Mouse (Mus musculus): ENCODE data around the gene Polm. TPM values are rescaled to one million over a fixed set of nuclear protein-coding genes. Genes with fewer than 3 reads are reported as not detected.

Gene Polm
- polyA plus RNA-seq, 1 experiment from 2014 or later: 9.0 TPM

DNA sequence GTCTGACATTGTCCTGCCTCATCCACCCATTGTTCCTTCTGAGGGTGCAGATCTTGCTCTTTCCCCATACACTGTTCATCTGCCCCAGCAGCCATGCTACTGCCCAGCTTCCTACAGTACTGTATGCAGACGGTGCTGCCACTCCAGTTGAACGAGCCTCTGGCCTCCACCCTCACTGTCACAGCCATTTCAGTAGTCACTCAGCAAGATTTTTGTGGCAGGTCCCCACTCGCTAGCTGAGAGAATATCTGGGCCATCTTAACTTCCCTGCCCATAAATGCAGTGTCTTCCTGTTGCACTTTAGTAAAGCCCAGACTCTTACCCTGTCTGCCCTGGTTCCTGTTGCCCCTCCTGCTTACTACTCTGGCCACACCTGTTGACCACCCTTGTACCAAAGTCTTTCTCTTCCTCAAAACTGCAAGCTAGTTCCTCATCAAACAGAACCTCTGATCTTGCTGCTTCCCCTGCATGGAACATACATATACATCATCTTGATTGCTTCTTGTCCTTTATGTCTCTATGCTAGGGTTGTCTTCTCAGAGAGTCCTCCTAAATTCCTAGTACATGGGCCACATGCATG lies 48.0 kb downstream of the Polm start:
- no peaks in the 10 kb centered on the region for H3K9me3 ChIP-seq
- peaks cover 41% of the 10 kb centered on the region for H3K36me3 ChIP-seq
- no peak overlapping the region for H3K27ac ChIP-seq
- H3K27me3 ChIP-seq: no peaks in the 10 kb centered on the region
- H3K4me3 ChIP-seq (replicated peaks): peak overlapping the region; percentile 76
- no peak for ATAC-seq (ENCODE audit: insufficient number of reproducible peaks, insufficient read depth, low FRiP score, low TSS enrichment, low read depth)
- H3K9ac ChIP-seq (replicated peaks): no peak overlapping the region
- H3K4me2 ChIP-seq: peak overlapping the region; percentile 88
- WGBS: 87% methylated on average over 3 of the region's 3 CpGs
- H3K4me1 ChIP-seq (replicated peaks): peaks cover 15% of the 10 kb centered on the region

DNA sequence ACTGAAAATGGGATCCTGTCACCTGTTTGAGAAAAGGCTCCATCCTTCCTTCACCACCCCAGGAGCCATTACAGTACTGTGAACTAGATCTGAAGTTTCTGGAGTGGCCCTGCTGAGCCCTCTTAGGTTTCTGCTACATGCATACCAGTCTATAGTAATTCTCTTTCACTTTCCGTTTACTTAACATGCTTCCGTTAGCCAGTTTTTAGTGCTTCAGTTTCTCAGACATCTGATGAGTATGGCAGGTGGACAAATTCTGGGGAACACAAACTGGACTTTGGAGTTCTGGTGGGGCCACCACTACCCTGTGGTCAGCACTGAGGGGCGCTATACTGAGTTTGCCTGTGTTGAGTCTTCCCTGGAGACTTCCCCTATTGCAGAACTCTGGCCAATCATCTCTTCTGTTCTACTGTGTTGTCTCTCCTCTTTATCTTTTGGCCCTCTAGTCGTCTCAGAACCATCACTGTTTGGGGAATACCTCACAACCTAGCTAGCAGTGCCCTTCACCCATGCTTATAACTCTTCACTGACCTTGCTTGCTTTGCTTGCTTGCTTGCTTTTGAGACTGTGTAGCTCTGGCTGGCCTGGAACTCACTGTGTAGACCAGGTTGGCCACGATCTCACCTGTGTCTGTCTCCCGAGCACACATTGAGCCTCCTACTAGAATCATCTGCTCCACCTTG lies 48.6 kb downstream of the Polm start:
- ATAC-seq (ENCODE audit: insufficient number of reproducible peaks, insufficient read depth, low FRiP score, low TSS enrichment, low read depth): no peak
- peak overlapping the region; percentile 92 for H3K27ac ChIP-seq
- peaks cover 35% of the 10 kb centered on the region for H3K36me3 ChIP-seq
- WGBS: 73% methylated on average over 6 of the region's 6 CpGs
- H3K4me1 ChIP-seq (replicated peaks): peaks cover 15% of the 10 kb centered on the region
- peak overlapping the region; percentile 79 for H3K9ac ChIP-seq (replicated peaks)
- peak overlapping the region; percentile 76 for H3K4me3 ChIP-seq (replicated peaks)
- no peaks in the 10 kb centered on the region for H3K9me3 ChIP-seq
- H3K4me2 ChIP-seq: peak overlapping the region; percentile 88
- H3K27me3 ChIP-seq: no peaks in the 10 kb centered on the region

DNA sequence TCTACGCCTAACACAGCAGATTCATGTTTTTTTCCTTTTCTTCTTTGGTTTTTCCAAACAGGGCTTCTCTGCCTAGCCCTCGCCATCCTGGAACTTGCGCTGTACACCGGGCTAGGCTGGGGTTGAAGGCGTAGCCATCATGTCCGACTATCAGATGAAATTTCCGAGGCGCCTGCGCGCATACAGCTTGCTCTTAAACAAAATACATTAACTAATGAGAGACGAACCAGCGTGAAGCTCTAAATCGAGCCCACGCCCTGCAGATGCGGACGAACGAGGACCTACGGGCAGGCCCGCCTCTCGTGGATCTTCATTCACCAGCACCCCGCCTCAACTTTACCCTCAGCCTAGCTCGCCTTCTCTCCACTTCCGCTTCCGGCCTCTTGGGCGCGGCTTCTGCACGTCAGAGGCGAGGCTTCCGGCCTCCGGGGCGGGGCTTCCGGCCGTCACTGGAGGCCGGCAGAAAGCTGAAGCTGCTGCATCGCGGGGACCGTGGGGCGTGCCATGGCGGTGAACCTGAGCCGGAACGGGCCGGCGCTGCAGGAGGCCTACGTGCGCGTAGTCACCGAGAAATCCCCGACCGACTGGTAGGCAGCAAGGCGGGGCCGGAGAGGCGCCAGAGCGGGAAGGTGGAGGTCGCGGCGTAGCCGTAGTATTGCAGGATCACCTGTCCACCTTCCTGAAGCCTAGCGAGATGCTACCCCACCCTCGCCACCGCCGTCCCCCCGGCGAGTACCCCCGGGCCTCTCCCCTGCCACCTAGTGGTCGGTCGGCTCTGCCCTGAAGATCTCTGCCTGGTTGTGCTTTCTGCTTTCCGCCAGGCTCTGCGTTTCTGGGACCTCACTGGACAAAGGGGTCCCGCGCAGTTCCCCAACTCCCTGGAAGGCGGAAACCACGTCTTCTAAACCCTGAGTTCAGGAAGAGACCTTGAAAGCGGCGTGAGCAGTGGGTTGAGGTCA lies 49.5 kb downstream of the Polm start, which contains the start of gene Dbnl:
Gene Dbnl, plus strand, starts transcription at position 433 of the 959 bp plus-strand sequence.
- Histone ChIP-seq H3K36me3 (peaks cover 26% of the 10 kb centered on the region), H3K4me2 (peak within 1 kb of the TSS; percentile 88), H3K9ac (replicated peaks) (peak within 1 kb of the TSS; percentile 79), H3K4me3 (replicated peaks) (peak within 1 kb of the TSS; percentile 76), H3K9me3 (no peaks in the 10 kb centered on the region), H3K27ac (peak within 1 kb of the TSS; percentile 92), H3K4me1 (replicated peaks) (peaks cover 15% of the 10 kb centered on the region), H3K27me3 (no peaks in the 10 kb centered on the region)
- ATAC-seq (ENCODE audit: insufficient number of reproducible peaks, insufficient read depth, low FRiP score, low TSS enrichment, low read depth): peak; percentile 92
- WGBS: under 1% methylated on average over 71 of the region's 74 CpGs

DNA sequence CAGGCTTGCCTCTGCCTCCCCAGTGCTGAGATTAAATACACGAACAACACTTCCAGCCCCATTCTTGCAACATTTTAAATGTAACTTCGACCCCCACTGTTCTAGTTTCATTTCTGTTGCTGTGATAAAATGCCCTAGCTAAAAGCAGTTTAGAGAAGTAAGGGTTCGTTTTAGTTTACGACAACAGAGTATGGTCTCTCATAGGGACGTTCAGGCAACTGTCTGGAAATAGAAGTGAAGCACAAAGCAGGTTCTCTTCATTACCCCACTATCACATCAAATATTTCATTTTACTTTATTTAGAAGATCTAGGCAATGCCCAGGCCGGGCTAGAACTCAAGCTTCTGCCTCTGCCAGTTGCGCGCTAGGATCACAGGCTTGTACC lies 50.2 kb downstream of the Polm start:
- 35% methylated on average over 8 of the region's 8 CpGs for WGBS
- H3K27me3 ChIP-seq: no peaks in the 10 kb centered on the region

DNA sequence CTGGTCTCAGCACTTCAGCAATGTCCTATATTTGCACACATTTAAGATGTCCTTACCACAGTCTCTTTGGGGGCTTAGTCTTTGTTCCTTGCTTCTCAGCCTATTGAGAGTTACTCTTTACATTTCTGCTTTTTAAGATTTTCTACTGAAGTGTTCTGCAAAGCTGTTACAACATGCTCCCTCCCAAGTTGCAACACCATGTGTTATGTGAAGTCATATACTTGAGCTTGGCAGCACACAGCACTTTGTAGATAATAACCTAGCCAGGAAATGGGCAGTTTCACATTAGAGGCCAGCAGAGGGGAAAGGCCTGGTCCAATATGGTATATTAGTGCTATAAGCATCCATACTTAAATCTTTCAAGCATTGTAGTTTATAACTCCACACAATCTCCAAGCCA lies 52.1 kb downstream of the Polm start:
- peaks cover 13% of the 10 kb centered on the region for H3K36me3 ChIP-seq
- no peak for ATAC-seq (ENCODE audit: insufficient number of reproducible peaks, insufficient read depth, low FRiP score, low TSS enrichment, low read depth)
- H3K9me3 ChIP-seq: no peaks in the 10 kb centered on the region
- no peak overlapping the region for H3K4me3 ChIP-seq (replicated peaks)
- no peaks in the 10 kb centered on the region for H3K27me3 ChIP-seq
- H3K27ac ChIP-seq: no peak overlapping the region
- H3K9ac ChIP-seq (replicated peaks): no peak overlapping the region
- H3K4me1 ChIP-seq (replicated peaks): peaks cover 15% of the 10 kb centered on the region
- no peak overlapping the region for H3K4me2 ChIP-seq

More for the DNA sequence above, 50.2 kb downstream of the Polm start:
- H3K4me3 ChIP-seq (replicated peaks): peak overlapping the region; percentile 76
- peak overlapping the region; percentile 69 for H3K9ac ChIP-seq (replicated peaks)
- peak overlapping the region; percentile 92 for H3K27ac ChIP-seq
- ATAC-seq (ENCODE audit: insufficient number of reproducible peaks, insufficient read depth, low FRiP score, low TSS enrichment, low read depth): no peak
- H3K36me3 ChIP-seq: peaks cover 21% of the 10 kb centered on the region
- H3K9me3 ChIP-seq: no peaks in the 10 kb centered on the region
- H3K4me1 ChIP-seq (replicated peaks): peaks cover 15% of the 10 kb centered on the region
- peak overlapping the region; percentile 88 for H3K4me2 ChIP-seq

DNA sequence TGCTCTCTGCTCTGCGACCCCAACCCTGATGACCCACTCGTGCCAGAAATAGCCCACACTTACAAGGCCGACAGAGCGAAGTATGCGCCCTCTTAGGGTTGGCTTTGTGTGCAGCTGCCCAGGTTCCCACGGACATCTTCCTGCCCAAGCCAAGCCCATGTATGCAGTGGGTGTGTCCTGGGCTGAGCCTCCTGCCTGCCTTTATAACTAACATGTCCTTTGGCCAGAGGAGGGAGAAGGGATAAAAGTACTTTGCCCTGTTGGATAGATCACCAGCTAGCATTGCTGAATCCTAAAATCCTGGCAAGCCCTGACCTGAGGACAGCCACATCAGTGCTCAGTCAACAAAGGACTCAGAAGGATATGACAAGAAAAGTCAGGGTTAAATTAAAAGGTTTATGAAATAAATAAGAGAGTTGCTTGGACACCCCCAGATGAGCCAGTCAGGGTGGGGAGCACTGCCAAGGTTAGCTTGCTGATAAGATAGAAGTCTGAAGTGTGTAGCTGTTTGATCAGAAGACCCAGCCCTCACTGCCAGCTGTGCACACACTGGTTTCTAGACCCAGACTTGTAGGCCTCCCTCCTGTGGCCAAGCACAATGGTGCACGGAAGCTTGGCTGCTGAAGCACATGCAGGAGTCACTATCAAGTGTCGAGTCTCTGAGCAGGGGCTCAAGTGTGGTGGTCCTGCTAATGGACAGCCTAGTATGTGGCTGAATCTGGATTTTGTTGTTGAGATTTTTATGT lies 55.4 kb downstream of the Polm start:
- Histone ChIP-seq H3K27ac (no peak overlapping the region), H3K36me3 (peaks cover 8% of the 10 kb centered on the region), H3K27me3 (no peaks in the 10 kb centered on the region), H3K4me3 (replicated peaks) (no peak overlapping the region), H3K9ac (replicated peaks) (no peak overlapping the region), H3K4me1 (replicated peaks) (peaks cover 1% of the 10 kb centered on the region), H3K4me2 (no peak overlapping the region), H3K9me3 (no peaks in the 10 kb centered on the region)
- ATAC-seq (ENCODE audit: insufficient number of reproducible peaks, insufficient read depth, low FRiP score, low TSS enrichment, low read depth): no peak
- WGBS: 71% methylated on average over 8 of the region's 8 CpGs

DNA sequence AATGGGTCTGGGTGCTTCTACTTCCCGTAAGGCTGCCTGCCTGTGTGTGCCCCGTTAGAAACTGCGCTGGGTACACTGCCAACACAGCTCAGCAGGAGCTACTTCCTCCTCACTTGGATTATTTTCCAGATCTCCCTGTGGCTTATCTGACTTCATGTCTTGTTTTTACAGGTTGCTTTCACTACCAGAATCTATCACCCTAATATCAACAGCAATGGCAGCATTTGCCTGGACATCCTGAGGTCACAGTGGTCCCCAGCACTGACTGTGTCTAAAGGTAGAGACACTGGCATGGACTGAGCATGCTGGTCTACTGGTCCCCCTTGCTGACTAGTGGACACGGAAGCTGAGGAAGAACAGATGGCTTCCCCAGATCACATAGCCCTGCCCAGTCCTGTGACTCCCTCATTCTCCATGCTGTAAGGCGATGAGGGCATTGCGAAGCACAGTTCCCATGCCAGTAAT lies 57.7 kb downstream of the Polm start:
- H3K4me3 ChIP-seq (replicated peaks): no peak overlapping the region
- 95% methylated on average over 6 of the region's 6 CpGs for WGBS

DNA sequence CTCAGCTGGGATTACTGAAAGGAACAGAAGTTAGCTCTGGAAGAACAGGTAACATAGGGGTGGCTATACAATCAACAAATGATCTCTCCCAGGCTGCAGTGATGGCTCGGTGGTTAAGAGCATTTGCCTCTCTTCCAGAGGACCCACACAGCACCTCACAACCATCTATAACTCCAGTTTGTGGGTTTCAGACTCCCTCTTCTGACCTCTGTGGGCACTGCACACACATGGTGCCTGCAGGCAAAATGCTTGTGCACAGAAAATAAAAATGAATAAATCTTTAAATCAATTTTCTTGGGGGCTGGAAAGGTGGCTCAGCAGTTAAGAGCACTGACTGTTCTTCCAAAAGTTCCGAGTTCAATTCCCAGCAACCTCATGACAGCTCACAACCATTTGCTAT lies 59.3 kb downstream of the Polm start:
- no peaks in the 10 kb centered on the region for H3K27me3 ChIP-seq
- H3K4me1 ChIP-seq (replicated peaks): no peaks in the 10 kb centered on the region
- H3K9me3 ChIP-seq: peaks cover under 1% of the 10 kb centered on the region; the same call in 1 of the 2 replicates
- peaks cover 8% of the 10 kb centered on the region for H3K36me3 ChIP-seq
- no peak overlapping the region for H3K9ac ChIP-seq (replicated peaks)
- no peak overlapping the region for H3K4me2 ChIP-seq
- H3K4me3 ChIP-seq (replicated peaks): no peak overlapping the region
- ATAC-seq (ENCODE audit: insufficient number of reproducible peaks, insufficient read depth, low FRiP score, low TSS enrichment, low read depth): no peak
- no peak overlapping the region for H3K27ac ChIP-seq
- 59% methylated on average over 2 of the region's 2 CpGs for WGBS

More for the DNA sequence above, 57.7 kb downstream of the Polm start:
- H3K4me2 ChIP-seq: no peak overlapping the region
- no peak for ATAC-seq (ENCODE audit: insufficient number of reproducible peaks, insufficient read depth, low FRiP score, low TSS enrichment, low read depth)
- no peaks in the 10 kb centered on the region for H3K4me1 ChIP-seq (replicated peaks)
- no peaks in the 10 kb centered on the region for H3K27me3 ChIP-seq
- H3K27ac ChIP-seq: no peak overlapping the region
- no peak overlapping the region for H3K9ac ChIP-seq (replicated peaks)
- H3K36me3 ChIP-seq: peaks cover 8% of the 10 kb centered on the region
- H3K9me3 ChIP-seq: no peaks in the 10 kb centered on the region

All from limb, embryonic 12.5 days (tissue).